Mouse (Mus musculus) hindbrain, embryonic 14.5 days (tissue): ENCODE data around the gene Mrap. TPM values are rescaled to one million over a fixed set of nuclear protein-coding genes. Genes with fewer than 3 reads are reported as not detected.

Experiments used
- ATAC-seq: fragments of 200-750 bp; cut with Nextera tagmentation; 2 replicates; pipeline ENCODE4 v1.8.0; 2017; ENCODE audit warnings: moderate number of reproducible peaks, mild to moderate bottlenecking, moderate TSS enrichment, moderate library complexity; ENCODE audit not compliant: low FRiP score
- DNase-seq: peaks from one replicate; pipeline ENCODE4 v3.0.0-alpha.2; 2015; ENCODE audit warnings: low spot score
- H3K27ac ChIP-seq: fragments of 300-500 bp; sonication (generic); 2 replicates; pipeline ENCODE4 v1.5.1; 2014; ENCODE audit warnings: mild to moderate bottlenecking, moderate library complexity
- H3K27me3 ChIP-seq: fragments of 300-500 bp; sonication (generic); 2 replicates; pipeline ENCODE4 v1.6.1; 2014; ENCODE audit warnings: mild to moderate bottlenecking, low read length, mixed read lengths; ENCODE audit not compliant: control insufficient read depth, insufficient read depth
- H3K36me3 ChIP-seq: fragments of 300-500 bp; sonication (generic); replicated peaks from 2 replicates; pipeline ENCODE4 v1.6.1; 2014; ENCODE audit not compliant: control insufficient read depth, insufficient read depth
- H3K4me1 ChIP-seq: fragments of 300-500 bp; sonication (generic); replicated peaks from 2 replicates; pipeline ENCODE4 v1.6.1; 2014; ENCODE audit warnings: antibody characterized with exemption, low read length, mixed read lengths; ENCODE audit not compliant: control insufficient read depth, insufficient read depth
- H3K4me2 ChIP-seq: fragments of 300-500 bp; sonication (generic); replicated peaks from 2 replicates; pipeline ENCODE4 v1.6.1; 2014; ENCODE audit warnings: mild to moderate bottlenecking, moderate library complexity
- H3K4me3 ChIP-seq: fragments of 300-500 bp; sonication (generic); replicated peaks from 2 replicates; pipeline ENCODE4 v1.5.1; 2014; ENCODE audit warnings: mild to moderate bottlenecking, low read length
- H3K9ac ChIP-seq: fragments of 300-500 bp; sonication (generic); 2 replicates; pipeline ENCODE4 v1.6.1; 2014
- H3K9me3 ChIP-seq: fragments of 300-500 bp; sonication (generic); 2 replicates; pipeline ENCODE4 v1.6.1; 2016; ENCODE audit warnings: low read length; ENCODE audit not compliant: control insufficient read depth
- WGBS: fragments of 180-500 bp; shearing (Covaris S2); extraction: QIAGEN DNeasy Blood & Tissue Kit; methylation state at CpG from one replicate; pipeline ENCODE4 v1.1.7; 2014; 5-methylcytosine and 5-hydroxymethylcytosine counted together
- polyA plus RNA-seq: library from polyadenylated mRNA; unstranded; fragments of >200 nt; fragmentation: Nextera tagmentation; extraction: Ambion mirVana; gene quantifications from 2 replicates; pipeline ENCODE4 v1.2.1, GENCODE M21; 2014

Mrap gene
- polyA plus RNA-seq, 1 experiment from 2014 or later: 0.20 TPM

DNA sequence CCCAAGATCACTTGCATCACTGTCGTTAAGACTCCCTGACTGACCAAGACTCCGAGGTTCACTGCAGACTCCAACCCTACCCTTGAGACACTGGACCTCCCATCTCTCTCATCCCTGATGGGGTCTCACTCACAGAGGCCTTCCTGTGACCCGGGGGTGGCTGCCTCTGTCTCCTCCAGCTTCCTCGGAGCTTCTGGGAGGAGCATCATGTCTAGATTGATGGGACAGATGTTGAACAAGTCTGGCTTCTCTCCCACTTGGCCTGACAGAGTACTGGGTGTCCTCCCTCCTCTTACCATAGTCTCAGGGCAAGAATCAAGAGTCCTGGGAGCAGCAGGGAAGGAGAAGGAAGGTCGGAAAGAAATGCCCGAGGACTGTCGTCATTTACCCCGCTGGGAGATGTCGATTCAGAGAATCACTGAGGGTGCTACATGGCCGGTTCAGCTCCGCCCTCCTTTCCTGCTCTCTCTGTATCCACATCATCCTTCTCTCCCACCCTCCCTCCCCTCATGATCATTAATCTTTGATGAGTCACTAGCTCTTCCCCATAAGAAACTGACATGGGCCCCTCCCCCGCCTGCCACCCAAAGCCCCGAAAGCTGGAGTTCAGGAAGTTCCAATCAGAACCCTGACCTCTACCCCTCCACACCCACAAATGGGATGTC, 33.7 kb upstream of the Mrap start:
- WGBS: 79% methylated on average over 13 of the region's 13 CpGs

DNA sequence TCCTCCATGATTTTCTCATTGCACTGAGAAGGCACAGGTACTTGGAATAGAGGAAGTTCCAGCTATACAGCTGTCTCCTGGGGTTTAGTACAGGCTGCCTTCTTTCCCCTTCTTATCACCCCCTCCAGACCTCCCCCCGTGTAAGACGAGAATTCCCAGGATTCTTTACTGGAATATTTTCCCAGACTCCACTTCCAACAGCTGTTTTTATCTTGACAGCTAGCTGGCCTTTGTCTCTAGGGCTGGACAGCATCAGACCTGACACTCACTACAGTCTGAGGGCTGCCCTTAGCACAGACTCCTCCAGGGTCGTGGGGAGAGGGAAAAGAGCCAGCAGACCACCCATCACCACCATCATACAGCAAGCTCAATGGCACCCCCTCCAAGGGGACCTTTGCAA, 31.7 kb upstream of the Mrap start:
- WGBS: 50% methylated on average over 3 of the region's 3 CpGs
- Histone ChIP-seq H3K36me3 (no peaks in the 10 kb centered on the region), H3K4me2 (no peak overlapping the region), H3K27ac (no peak overlapping the region), H3K9me3 (no peaks in the 10 kb centered on the region), H3K4me3 (no peak overlapping the region), H3K9ac (no peak overlapping the region), H3K4me1 (peaks cover 19% of the 10 kb centered on the region), H3K27me3 (no peaks in the 10 kb centered on the region)
- DNase-seq (no peak), ATAC-seq (no peak)

More for the DNA sequence above, 33.7 kb upstream of the Mrap start:
- Histone ChIP-seq H3K4me3 (no peak overlapping the region), H3K27ac (no peak overlapping the region), H3K4me2 (no peak overlapping the region), H3K36me3 (no peaks in the 10 kb centered on the region), H3K27me3 (no peaks in the 10 kb centered on the region), H3K9ac (no peak overlapping the region), H3K9me3 (no peaks in the 10 kb centered on the region), H3K4me1 (peaks cover 6% of the 10 kb centered on the region)
- ATAC-seq (no peak), DNase-seq (no peak)

DNA sequence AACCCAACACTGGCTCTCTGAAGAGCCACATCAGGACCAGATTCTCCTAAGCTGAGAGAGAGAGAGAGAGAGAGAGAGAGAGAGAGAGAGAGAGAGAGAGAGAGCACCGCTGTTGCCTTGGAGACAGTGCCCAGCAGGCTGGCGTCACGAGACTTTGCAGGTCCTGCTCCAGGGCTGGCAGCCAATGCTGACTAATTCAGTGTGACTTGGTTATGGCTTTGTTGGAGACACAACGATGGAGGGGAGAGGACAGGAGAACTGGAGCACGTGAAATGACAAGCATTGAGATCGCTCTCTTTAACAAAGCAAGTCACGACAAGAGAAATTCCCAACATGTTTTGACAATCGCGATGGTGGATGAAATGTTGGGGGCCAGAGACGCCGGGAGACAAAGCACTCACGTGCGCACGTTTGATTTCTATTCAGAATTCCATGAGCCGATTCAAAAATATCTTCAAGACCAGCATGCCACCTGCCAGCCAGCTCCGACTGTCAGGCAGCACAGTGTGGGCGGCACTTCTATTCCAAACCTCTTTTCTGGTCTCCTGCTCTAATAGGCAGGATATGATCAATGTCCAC, 28.2 kb upstream of the Mrap start:
- Histone ChIP-seq H3K4me2 (peak overlapping the region; percentile 63), H3K27me3 (no peaks in the 10 kb centered on the region), H3K9ac (peak overlapping the region; percentile 64), H3K9me3 (no peaks in the 10 kb centered on the region), H3K27ac (peak overlapping the region; percentile 86), H3K4me1 (peaks cover 27% of the 10 kb centered on the region), H3K36me3 (no peaks in the 10 kb centered on the region), H3K4me3 (peak overlapping the region; percentile 26)
- DNase-seq (peak; percentile 82), ATAC-seq (peak; percentile 91)
- WGBS: 5% methylated on average over 17 of the region's 17 CpGs

DNA sequence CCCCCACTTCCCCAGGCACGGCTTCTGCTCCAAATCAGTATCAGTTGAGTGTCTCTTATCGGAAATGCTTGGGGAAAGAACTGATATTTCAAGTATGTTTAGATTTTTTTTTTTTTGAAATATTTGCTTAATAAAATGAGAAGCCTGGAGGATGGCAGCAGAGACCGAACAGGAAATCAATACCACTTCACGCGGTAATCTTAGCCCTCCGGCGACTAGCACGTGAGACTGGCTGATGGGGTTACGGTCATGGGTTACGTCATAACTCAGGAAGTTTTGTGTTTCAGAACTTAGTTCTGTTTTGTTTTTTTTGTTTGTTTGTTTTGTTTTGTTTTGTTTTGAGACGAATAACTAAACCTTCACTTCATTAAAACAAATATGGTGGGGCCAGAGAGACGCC, 27.7 kb upstream of the Mrap start:
- Histone ChIP-seq H3K4me2 (peak overlapping the region; percentile 63), H3K4me1 (peaks cover 27% of the 10 kb centered on the region), H3K4me3 (peak overlapping the region; percentile 26), H3K9me3 (no peaks in the 10 kb centered on the region), H3K27me3 (no peaks in the 10 kb centered on the region), H3K36me3 (no peaks in the 10 kb centered on the region), H3K27ac (peak overlapping the region; percentile 86), H3K9ac (peak overlapping the region; percentile 64)
- no peak for DNase-seq
- no peak for ATAC-seq
- WGBS: 53% methylated on average over 12 of the region's 12 CpGs

DNA sequence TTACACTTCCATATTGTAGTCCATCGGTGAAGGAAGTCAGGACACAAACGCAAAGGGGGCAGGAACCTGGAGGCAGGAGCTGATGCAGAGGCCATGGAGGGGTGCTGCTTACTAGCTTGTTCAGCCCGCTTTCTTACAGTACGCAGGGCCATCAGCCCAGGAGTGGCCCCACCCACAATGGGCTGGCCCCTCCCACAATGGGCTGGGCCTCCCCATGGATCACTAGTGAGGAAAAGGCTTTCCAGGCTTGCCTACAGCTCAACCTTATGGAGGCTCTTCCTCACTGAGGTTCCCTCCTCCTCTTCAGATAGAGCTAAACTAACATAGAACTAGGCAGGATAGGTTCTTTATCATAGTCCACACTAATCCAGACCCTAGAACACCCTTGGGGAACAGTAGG, 14.0 kb upstream of the Mrap start:
- peaks cover 12% of the 10 kb centered on the region; the same call in 1 of the 2 replicates for H3K36me3 ChIP-seq
- peaks cover 4% of the 10 kb centered on the region for H3K4me1 ChIP-seq
- no peak overlapping the region for H3K4me3 ChIP-seq
- no peak overlapping the region for H3K4me2 ChIP-seq
- 93% methylated on average over 4 of the region's 4 CpGs for WGBS
- no peak overlapping the region for H3K27ac ChIP-seq
- H3K9ac ChIP-seq: no peak overlapping the region
- DNase-seq (no peak), ATAC-seq (no peak)
- no peaks in the 10 kb centered on the region for H3K9me3 ChIP-seq
- no peaks in the 10 kb centered on the region for H3K27me3 ChIP-seq

DNA sequence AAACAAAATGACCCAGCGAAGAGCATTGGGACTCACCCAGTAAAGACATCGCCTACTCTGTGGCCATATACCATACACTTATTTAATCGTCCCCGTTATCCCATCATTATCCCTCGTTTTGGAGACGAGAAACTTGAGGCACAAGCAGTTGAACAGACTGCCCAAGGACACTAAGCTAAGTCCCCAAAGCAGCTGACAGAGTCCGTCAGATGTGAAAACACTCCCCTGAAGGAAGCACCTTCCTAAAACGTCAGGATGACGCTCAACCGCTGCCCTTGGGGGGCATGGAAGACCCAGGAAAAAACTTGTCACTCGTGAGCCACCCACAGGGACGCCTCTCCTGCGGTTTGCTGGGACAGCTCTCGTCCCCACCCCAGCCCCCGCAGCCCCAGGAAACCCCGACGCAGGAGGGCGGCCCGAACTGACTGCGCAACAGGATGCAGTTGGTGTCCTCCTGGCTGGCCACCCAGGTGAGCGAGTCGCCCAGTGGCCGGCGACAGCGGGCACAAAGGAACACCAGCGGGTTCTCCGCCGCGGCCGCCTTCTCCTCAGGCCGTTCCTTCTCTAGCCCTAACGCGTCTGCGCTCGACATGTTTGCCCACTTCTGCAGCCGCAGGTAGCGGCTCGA, 11.3 kb upstream of the Mrap start:
- ATAC-seq: peak; percentile 57; the same call in 1 of the 2 replicates
- peak overlapping the region; percentile 57 for H3K4me3 ChIP-seq
- H3K27ac ChIP-seq: no peak overlapping the region
- 0 out of 2 replicates have a peak, but pooled peaks cover 5% of the 10 kb centered on the region for H3K9me3 ChIP-seq
- 7% methylated on average over 38 of the region's 38 CpGs for WGBS
- no peaks in the 10 kb centered on the region; the same call in 1 of the 2 replicates for H3K36me3 ChIP-seq
- H3K4me2 ChIP-seq: peak overlapping the region; percentile 89
- no peak for DNase-seq
- no peaks in the 10 kb centered on the region for H3K27me3 ChIP-seq
- H3K9ac ChIP-seq: peak overlapping the region; percentile 51
- H3K4me1 ChIP-seq: peaks cover 4% of the 10 kb centered on the region

DNA sequence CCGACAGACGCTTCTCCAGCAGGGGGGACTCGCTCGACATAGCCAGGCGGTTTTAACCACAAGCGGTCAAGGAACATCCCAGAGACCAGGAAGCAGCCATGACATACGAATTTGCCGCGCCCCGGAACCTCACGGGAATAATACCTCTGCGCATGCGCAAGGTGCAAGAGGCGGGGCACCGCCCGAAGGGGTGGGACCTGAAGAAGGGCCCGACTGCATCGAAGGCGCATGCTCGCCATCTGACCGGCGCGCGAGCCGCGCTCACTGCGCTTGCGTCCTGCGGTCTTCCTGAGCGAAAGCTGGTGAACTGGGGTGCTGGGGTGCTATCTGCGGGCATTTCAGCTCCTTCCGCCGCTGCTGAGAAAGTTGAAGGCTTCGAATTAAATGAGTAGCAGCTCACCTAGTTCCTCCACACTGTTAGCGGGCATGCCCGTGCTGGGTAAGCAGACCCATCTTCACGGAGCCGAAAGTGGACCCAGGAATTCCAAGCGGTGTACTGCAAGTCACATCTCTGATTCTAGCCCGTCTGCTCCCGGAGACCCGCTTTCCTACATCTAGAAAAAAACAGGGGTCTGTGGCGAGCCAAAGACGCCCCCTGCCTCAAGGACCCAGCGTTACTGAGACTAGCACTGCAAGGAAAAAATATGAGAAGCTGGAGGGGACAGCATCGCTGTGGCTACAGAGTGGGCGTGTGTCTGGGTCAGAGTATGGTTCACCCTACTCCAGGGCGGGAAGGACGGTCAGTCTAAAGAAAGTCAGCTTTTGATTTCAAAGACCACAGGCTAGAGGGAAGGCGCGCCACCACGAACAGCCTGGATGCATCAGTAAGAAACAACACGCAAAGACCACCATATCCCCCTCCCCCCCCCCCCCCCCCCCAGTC, 10.5 kb upstream of the Mrap start, which contains the start of gene Mis18a:
TSS of gene Mis18a (minus strand) at position 172 of the 883 bp plus-strand sequence.
- Histone ChIP-seq H3K4me1 (peaks cover 4% of the 10 kb centered on the region), H3K36me3 (no peaks in the 10 kb centered on the region; the same call in 1 of the 2 replicates), H3K4me2 (peak within 1 kb of the TSS; percentile 89), H3K9me3 (0 out of 2 replicates have a peak, but pooled peaks cover 5% of the 10 kb centered on the region), H3K27me3 (no peaks in the 10 kb centered on the region), H3K9ac (peak within 1 kb of the TSS; percentile 76), H3K4me3 (peak within 1 kb of the TSS; percentile 57), H3K27ac (peak within 1 kb of the TSS; percentile 81)
- under 1% methylated on average over 53 of the region's 53 CpGs for WGBS
- DNase-seq: peak; percentile 99
- ATAC-seq: peak; percentile 95

DNA sequence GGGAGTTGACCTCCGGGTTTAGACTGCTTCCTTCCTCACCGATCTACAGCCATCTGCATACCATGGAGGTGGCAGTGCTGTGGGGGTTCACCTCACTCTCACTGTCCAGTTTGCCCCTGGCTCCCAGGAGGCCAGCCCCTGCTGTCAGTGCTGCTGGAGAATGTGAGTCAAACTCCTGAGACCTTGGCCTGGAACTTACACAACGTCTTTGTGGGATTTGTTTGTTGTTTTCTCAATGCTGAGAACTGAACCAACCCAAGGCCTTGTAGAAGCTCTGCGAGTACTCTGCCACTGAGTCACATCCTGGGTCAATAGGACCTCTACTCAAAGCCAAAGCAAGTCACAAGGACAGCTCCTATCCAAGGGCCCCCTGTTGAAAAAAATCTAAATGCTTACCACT, 2.4 kb upstream of the Mrap start:
- H3K4me3 ChIP-seq: no peak overlapping the region
- no peaks in the 10 kb centered on the region for H3K36me3 ChIP-seq
- no peak for ATAC-seq
- no peak overlapping the region for H3K27ac ChIP-seq
- H3K4me1 ChIP-seq: no peaks in the 10 kb centered on the region
- 82% methylated on average over 4 of the region's 4 CpGs for WGBS
- H3K9me3 ChIP-seq: 0 out of 2 replicates have a peak, but pooled peaks cover 5% of the 10 kb centered on the region
- no peaks in the 10 kb centered on the region for H3K27me3 ChIP-seq
- DNase-seq: no peak
- no peak overlapping the region for H3K9ac ChIP-seq
- no peak overlapping the region for H3K4me2 ChIP-seq
